Mouse (Mus musculus): ENCODE data around the gene Fam129a.

DNA sequence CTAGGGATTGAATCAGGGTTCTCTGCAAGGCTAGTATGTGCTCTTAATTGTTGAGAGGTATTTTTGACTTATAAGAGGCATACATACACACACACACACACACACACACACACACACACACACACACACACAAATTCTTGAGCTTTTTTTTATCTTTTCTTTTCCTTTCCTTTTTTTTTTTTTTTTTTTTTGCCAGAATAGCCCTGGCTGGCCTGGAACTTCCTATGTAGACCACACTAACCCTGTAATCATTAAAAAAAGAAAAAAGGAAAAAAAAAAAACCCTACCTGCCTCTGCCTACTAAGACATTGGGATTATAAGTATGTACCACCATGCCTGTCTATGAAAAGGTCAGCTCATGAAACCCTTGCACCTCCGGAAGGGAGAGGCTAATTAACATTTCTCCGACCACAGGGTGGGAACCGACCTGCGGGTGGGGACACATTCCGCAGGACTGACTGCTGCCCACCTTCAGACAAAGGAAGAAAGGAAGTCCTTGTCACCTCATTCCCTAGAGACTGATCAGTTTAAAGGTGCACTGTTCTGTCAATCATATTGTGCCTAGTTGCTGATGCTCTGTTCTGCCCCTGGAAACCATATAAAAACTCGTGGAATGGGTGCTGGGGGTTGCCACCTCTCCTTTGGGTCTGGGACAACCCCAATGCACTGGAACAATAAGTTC lies 27.0 kb upstream of the Fam129a start:
- no peak for TF ChIP-seq POLR2A (IDR thresholded peaks at IDR 0.05; ENCODE audit: borderline replicate concordance, extremely low read depth, low read depth, low read length)
- TF ChIP-seq CTCF (IDR thresholded peaks at IDR 0.05; ENCODE audit: insufficient read depth, low read length), result no peak
